Mouse (Mus musculus): ENCODE measurements around the gene Angptl3. TPM values are rescaled to one million over a fixed set of nuclear protein-coding genes. Genes with fewer than 3 reads are reported as not detected.

Angptl3 gene
- 10 to 100 TPM in 1 of 2 experiments, 1 to 10 TPM in 1; 1.7 to 46.8 TPM for total RNA-seq (2021)
- long read RNA-seq, experiment 1, transcript Angptl3-201 (7 exons, 1,482 nt): major isoform, 23 of 42 reads
- long read RNA-seq, experiment 1, partial matches to known transcripts: 16 of 42 reads
- long read RNA-seq, experiment 1, other reads (novel, unspliced or antisense): 3 of 42 reads
- long read RNA-seq, experiment 2: 0 reads

DNA sequence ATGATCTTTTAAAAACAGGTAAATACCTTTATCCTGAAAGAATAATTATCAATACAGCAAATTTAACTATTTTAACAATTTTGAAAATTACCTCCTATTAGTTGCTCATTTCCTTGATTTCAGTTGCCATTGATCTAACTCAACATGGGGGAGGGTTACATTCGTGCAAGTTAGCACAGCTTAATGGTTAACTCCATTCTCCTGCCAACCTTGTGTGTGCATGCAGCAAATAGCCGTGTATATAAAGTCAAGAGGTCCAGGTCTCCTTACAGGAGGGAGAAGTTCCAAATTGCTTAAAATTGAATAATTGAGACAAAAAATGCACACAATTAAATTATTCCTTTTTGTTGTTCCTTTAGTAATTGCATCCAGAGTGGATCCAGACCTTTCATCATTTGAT lies at the start of gene Angptl3:
Gene Angptl3, plus strand, starts transcription at position 269 of the 400 bp plus-strand sequence.
- no peak for DNase-seq (ENCODE audit: low spot score in 2 of 2)

DNA sequence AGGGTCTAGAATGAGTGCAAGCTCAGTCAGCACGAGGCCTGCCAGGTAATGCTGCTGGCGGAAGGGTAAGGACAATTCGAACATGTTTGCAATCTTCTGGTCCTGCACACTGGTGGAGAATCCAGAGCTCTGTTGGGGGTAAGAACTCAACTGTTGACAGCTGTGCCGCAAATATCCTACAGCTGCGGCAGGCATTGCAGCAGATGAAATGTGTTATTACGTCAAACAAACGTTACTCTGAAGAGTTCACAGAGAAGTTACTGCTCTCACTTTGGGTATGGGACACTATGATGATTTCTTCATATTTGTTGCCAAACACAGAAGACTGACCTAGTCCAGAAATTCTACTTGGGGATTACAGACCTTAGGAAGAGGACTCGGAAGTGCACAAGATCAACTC lies 46.1 kb upstream of the Angptl3 start:
- DNase-seq (ENCODE audit: low spot score in 2 of 2): no peak

DNA sequence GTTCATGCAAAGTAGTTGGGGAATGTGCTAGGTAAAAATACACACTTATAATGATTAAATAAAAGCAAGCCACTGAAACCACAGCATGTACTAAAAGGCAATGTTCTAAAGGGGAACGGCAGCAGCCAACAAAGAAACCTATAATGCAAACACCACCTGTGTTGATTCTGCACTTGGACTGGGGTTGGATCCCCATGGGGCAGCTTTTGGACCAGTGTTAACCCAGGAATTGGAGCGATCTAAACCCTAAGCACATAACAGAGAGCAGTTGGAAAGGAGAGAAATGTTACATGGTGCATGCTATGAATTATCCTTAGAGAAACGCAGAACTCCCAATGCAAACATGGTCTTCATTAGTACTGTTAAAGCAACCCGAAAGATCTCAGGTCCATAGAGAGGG lies 37.3 kb upstream of the Angptl3 start:
- no peak for DNase-seq (ENCODE audit: low spot score in 2 of 2)

DNA sequence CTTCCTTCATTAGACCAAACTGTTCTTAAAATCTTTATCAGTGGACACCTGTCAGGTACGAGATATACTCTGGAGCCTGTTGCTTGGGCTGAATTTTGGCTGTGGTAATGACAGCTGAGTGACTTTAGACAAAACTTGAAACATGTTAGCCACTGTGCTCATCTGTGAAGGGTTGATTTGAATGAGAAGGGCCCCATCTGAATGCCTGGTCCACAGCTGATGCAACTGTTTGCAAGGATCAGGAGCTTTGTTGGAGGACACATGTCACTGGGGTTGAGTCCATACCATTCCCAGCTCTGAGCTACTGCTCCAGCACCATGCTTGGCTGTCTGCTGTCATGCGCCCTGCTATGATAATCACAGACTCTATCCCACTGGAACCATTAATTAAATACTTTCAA lies 25.2 kb upstream of the Angptl3 start:
- no peak for DNase-seq (ENCODE audit: low spot score in 2 of 2)

DNA sequence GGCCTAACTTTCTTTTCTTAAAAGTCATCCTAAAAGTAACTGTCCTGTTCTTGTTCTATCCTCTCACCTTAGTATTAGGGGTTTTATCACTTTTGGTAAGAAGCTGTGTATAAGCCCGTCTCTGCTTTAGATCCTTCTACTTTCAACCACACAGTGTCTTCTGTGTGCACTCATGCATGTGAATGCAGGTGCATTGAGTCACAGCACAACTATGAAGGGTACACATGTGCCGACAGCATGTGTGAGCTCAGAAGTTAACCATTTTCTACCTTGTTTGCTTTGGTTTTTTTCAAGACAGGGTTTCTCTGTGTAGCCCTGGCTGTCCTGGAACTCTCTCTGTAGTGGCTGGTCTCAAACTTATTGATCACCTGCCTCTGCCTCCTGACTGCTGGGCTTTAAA lies 24.4 kb upstream of the Angptl3 start:
- no peak for DNase-seq (ENCODE audit: low spot score in 2 of 2)

DNA sequence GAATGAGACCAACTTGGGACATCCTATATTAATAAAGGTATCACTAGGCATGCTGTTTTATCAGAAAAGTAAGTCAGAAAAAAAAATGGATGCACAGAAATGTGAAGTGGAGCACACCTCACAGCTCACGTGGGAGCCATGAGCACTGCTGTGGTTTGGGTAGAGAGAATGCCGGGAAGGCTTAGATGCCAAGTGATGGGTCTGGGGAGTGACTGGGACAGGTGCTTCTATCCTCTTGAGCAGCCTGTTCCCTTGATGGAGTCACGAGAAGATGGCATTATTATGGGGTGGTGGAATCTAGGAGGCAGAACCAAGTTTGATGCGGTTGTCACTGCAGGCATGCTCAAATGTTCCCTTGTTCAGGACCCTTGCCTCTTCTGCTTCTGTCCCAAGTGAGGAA lies 19.7 kb upstream of the Angptl3 start:
- DNase-seq (ENCODE audit: low spot score in 2 of 2): no peak

DNA sequence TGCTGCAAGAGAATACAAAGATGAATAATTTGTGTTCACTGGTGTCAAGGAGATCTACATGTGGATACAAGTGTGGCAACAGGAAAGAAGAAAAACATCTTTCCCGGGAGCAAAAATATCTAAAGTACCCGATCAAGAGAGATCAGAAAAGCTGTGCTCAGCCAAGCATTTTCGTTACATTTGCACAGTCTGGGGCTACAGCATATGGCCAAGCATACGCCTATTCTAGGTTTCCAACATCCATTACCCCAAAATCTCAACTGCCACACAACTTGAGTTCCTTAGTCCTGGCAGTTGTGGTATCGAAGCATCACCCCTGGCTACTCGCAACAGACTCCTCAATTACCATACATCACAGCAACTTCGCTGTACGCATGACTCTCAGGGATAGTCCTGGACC lies 8.5 kb upstream of the Angptl3 start:
- no peak for DNase-seq (ENCODE audit: low spot score in 2 of 2)

DNA sequence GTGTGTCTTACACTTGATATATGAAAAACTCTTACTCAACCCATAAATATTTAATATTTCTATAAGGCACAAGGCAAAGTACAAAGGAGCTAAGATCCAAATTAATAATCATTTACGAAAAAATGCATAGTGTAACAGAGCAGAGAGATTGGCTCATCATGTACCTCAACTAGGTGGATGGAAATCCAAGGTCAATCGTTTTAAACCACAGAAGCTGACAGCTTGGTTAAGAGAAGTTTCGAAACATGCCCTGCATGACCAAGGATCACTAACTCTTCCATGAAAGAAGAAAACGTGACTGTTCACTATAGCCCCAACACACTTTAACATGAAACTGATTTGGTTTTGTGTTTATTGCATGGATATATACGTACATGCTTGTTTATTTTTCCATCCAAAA lies 2.4 kb upstream of the Angptl3 start:
- DNase-seq (ENCODE audit: low spot score in 2 of 2): no peak

DNA sequence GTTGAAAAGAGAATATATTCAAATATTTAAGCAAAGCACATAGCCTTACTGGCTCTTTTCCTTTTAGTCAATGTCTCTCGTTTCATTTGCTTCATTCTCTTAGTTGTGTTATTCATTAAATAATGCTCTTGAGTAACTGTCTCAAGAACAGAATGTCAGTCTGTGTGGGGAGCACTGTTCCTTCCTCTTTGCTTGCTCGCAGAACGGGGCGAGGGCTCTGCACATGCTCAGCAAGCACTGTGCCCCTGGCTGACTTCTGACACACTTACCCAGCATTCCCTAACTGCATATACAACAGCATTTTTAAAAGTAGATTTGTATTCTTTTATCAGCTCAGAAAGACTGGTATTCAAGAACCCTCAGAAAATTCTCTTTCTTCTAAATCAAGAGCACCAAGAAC lies 2.2 kb downstream of the Angptl3 start:
- DNase-seq (ENCODE audit: low spot score in 2 of 2): no peak

DNA sequence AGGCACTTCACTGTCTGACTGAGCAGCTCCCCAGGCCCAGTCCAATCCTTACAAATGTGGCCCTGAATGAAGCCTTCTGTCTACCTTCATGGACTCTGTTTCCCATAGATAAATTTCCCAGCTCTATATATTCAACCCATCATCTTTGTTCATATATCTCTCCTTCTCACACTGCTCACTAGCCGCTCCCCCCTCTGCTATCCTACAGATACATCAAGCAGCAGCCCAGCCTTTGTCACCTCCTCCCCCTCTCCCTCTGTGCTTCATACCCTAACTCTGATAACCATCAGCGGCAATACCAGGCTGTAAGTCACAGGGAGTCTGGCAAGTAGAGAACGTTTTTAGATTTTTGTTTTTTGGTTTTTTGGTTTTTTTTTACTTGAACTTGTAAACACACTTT lies 14.1 kb downstream of the Angptl3 start:
- no peak for DNase-seq (ENCODE audit: low spot score in 2 of 2)

DNA sequence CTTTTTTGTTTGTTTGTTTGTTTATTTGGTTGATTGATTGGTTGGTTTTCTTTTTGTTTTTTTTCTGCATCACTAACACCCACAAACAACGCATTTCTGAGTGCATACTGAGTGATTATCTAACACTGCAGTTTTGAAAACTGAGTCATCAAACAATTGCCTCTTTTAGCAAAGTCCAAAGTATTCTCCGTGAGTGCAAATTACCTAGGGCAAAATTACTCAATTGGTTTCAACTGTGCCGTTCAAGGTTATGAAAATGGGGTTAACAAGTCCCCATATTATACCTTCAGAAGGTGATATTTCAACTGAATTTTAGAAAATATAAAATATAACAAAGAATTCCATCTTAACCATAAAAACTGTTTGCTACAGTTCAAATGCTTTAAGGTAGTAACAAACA lies 15.7 kb downstream of the Angptl3 start:
- DNase-seq (ENCODE audit: low spot score in 2 of 2): no peak

DNA sequence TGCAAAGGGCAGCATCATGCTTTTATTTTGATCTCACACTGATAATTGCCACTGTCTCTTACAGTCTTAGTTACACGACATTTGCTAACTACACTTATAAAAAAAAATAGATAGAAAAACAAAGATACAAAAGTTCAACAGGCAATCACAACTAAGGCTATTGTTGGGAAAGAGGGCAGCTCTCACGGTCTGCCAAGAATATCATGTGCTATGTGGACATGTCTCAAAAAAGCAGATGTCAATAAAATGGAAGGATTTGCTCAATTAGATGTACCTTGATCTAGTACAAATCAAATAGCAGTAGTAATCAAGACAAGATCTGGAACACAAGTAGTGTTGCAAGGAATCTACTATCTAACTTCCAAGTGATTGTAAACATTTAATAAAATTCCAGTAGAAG lies 17.8 kb downstream of the Angptl3 start:
- no peak for DNase-seq (ENCODE audit: low spot score in 2 of 2)

DNA sequence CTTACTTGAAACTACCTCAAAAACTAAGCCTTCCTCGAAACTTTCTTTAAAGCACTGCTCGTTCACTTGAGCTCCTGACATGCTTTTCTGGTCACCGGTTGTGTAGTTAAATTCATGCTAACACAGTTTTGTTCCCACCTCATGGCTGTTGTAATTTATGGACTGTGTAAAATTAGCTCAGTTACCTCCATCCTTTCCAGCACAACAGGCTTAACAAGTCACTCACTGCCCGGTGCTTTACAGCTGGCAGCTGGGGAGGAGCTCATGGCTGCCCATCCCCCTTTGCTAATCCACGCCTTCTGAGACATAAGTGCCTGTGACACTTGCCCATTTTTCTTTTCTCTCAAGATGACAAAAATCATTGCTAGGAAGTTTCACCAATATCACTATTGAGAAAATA lies 33.8 kb downstream of the Angptl3 start:
- no peak for DNase-seq (ENCODE audit: low spot score in 2 of 2)

DNA sequence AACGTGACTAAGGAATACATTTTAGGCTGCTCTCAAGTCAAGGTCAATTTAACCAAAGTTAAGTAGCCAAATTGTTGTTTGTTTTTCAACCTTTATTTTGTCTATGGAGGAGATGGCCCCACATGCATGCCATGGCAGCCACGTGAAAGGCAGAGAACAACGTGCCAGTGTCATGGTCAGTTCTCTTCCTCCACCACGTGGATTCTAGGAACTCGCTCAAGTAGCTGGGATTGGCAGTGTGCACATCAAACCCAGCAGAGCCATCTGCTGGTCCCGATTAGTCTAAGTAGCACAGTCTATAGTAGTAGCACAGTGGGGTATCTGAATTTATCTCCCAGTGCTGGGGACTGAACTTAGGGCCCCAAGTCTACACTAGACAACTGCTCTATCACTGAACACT lies 38.1 kb downstream of the Angptl3 start:
- DNase-seq (ENCODE audit: low spot score in 2 of 2): no peak

DNA sequence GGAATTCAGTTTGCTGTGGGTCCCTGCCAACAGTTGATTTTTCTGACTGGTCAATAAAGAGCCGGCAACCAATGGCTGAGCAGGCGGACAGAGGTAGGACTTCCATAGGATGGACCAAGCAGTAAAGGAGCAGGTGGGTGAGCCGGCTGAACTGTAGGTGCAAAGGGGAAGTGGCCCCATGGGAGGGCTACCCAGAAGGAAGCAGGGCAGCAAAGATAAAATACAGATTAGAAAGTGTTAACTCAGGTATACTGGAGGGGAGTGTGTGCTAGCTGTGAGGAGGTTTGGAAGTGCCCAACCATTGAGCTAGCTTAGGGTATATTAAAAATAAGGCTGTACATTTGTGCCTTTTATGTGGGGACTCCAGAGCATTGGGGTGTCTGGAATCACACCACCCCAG lies 47.3 kb downstream of the Angptl3 start:
- no peak for DNase-seq (ENCODE audit: low spot score in 2 of 2)

DNA sequence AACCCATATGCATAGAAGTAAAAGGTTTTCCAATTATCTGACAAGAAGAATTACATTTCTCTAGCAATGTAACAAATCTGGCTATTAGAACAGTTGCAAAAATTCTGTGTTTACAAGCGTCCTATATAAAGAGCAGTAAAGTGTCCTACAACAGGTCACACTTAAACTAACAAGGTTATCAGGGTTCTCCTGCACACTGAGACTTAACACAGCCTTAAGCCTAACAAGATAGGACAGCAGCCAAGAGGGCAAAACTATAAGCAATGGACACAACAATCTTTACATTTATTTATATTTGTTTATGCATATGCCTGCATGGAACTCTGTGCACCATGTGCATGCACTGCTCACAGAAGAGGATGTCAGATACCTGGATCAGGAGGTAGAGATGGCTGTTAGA lies 50.4 kb downstream of the Angptl3 start:
- DNase-seq (ENCODE audit: low spot score in 2 of 2): no peak

DNA sequence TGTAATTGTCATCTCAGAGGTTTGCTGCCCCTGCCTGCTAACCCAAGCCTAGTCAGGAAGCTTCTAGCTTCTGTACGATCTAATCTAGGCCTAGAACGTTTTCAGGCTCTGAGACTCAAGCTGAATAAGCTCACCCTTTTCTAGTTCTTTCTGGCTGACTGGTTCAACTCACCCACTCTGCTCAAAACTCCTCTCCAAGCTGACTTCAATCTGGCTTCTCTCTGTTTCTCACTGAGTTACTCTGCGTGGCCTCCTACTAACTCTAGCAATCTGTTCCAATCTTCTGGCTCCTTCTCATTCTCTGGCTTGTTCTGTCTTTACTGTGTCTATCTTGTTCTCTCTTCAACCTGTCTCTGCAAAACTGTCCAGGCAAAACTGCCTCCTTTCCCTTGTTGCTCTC lies 53.1 kb downstream of the Angptl3 start:
- DNase-seq (ENCODE audit: low spot score in 2 of 2): no peak

DNA sequence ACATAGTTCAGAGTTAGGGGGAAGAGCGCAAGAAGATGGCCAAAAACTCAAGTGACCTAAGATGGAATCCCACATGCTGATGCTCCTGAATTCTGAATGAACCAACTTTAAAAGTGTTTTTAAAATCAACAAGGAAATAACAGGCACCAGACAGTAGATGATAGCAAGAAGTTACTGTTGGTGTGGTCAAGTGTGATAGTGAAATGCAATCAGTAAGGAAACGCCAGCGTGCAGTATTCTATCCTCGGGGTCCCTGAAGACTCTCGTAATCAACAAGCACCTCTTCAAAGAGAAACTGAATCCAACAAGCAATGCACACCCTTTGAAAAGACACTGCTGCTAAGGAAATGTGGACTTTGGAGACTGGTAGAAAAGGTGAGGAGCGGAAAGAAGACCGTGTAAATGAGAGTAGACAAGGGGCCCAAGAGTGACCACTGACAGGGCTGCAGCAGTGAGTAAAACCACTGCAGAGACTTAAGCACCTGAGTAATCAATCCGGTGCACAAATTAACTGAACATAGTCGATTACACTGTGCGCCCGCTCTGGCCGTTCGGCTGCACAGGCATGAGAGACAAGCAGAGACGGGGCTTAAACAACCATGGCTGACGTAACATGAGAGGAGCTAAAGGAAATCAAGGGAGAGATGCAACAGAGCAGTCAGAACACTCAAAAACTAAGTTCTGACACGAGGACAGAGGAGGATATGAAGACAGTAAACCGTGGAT lies 57.2 kb downstream of the Angptl3 start:
- no peak for DNase-seq (ENCODE audit: low spot score in 2 of 2)

DNA sequence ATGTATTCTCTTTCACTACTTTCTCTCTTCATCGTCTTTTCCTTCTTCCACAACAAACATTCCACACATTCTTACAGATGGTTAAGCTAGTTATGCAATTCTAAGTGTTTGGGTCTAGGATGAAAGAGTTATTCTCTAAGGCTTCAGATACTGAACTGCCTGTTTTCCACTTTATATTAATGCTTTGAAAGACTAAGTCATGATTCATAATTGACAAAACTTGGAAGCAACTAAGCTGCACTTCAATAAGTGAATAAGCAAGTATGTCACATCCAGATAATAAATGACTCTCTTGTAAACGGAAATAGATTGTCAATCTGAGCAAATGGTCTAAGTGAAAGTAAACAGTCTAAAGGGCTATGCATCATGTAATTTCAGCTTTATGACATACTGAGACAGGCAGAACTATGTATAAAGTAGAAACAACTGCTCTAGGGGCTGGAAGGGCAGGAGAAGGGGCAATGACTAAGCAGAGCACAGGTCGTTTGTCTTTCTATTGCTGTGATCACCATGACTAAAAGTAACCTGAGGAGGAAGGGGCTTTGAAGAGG lies 60.5 kb downstream of the Angptl3 start:
- DNase-seq (ENCODE audit: low spot score in 2 of 2): no peak

DNA sequence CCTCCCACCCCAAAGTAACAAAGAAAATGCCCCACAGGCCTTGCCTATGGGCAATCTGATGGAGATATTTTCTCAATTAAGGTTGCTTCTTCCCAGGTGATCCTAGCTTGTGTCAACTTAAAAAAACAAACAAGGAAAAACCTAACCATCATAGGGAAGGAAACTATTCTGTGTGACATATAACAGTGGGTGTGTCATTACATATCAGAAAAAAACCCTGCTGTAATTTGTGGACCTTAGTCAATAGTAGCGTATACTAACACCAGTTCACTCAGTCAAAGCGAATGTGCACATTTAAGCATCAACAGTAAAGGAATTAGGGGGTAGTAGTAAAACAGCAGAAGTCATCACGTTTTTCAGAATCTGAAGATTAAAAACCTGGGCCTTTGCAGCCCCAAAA lies 61.0 kb downstream of the Angptl3 start:
- DNase-seq (ENCODE audit: low spot score in 2 of 2): no peak

All from adrenal gland, postnatal 4 days (tissue).